Mouse (Mus musculus) embryonic fibroblast, embryonic 13.5 days (primary cell): ENCODE measurements around the gene Ctsl.

Experiments
- CTCF ChIP-seq: IDR thresholded peaks from 2 replicates; pipeline ENCODE4 v1.5.1; 2011; ENCODE audit warnings: mild to moderate bottlenecking, control low read depth, low read length, moderate library complexity, borderline replicate concordance; ENCODE audit not compliant: insufficient read depth
- POLR2A ChIP-seq: IDR thresholded peaks from 2 replicates; pipeline ENCODE4 v1.6.1; 2011; ENCODE audit warnings: low read depth, mild to moderate bottlenecking, control low read depth, low read length, moderate library complexity

DNA sequence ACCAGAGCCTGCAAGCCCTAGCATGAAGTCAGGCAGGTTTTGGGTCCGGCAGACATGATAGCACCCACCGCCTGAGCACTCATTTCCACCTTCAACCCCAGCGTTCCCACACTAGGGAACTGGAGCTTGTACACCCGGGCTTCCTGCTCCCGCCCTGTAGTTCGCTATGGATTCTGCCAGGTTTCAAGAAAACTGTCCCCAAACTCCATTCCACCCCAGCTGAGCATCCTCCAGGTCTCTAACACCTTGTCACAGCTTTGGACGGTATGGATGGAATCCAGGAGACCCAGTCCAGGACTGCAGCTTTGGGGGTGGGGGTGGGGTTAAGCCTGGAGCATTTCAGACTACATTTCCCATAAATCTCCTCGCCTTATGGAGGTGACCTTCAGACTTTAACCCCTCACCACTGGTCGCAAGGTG, 26.6 kb downstream of the Ctsl start:
- TF ChIP-seq POLR2A (no peak; the same call in 1 of the 2 replicates), CTCF (no peak)
